ENCODE assay signal across 8 mouse cellular contexts in the genomic region with DNA sequence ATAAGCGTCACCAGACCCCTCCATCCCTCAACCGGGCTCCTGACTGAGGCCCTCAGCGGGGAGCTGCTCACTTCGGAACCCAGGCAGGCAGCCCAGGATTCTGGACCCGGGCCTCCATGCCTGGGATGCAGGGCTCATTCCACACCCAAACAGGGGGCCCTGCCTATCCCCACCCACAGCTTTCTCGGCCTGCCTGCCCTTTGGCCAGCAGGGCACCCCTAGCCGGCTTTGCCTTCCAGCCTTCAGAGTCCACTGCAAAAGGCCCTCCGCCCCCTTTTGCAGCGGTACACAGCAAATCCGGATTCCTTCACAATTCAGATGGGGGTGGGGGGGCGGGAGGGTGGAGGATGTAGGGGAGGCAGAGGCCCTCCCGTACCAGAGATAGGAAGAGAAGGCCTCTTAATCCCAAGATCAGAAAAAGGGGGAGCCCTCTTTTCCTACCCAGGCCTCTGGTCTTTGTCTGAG. TPM values are rescaled to one million over a fixed set of nuclear protein-coding genes. Genes with fewer than 3 reads are reported as not detected.
DNase-seq lines count a peak whose midpoint lies in the region; ATAC-seq and TF ChIP-seq lines count a peak whose summit lies in the region.

No protein-coding gene starts in this region.

- no peak for TF ChIP-seq EP300 in heart, postnatal 0 days (IDR thresholded peaks at IDR 0.05; ENCODE audit: low read depth)
- TF ChIP-seq EP300 in liver, embryonic 14.5 days (IDR thresholded peaks at IDR 0.05; ENCODE audit: low read depth): no peak

- no peak for DNase-seq in lung, postnatal 25 days (ENCODE audit: low spot score)
- peak; percentile 73 for DNase-seq in embryo, embryonic 11 days
- DNase-seq in heart, postnatal 0 days (ENCODE audit: low spot score): no peak
- no peak for DNase-seq in liver, embryonic 14.5 days (ENCODE audit: low read depth in 3 of 3, low spot score in 3 of 3)
- DNase-seq in left cerebral cortex, postnatal 14 days (ENCODE audit: low spot score in 2 of 2): no peak

- ATAC-seq in lung, embryonic 15.5 days (ENCODE audit: borderline replicate concordance, extremely low read depth, low FRiP score, low TSS enrichment): no peak
- ATAC-seq in heart, postnatal 0 days (ENCODE audit: insufficient read depth, low read depth): no peak
- ATAC-seq in liver, embryonic 14.5 days (ENCODE audit: insufficient read depth): no peak
- no peak for ATAC-seq in stomach, embryonic 15.5 days (ENCODE audit: insufficient read depth, low FRiP score, low read depth)
- no peak for ATAC-seq in erythroid progenitor cell, adult 5-6 weeks (replicated peaks; ENCODE audit: low FRiP score, poor library complexity, severe bottlenecking)

- no peaks in the 10 kb centered on the region for H3K36me3 ChIP-seq in lung, embryonic 15.5 days
- no peaks in the 10 kb centered on the region for H3K36me3 ChIP-seq in heart, postnatal 0 days (replicated peaks; ENCODE audit: control insufficient read depth, insufficient read depth, low read length)
- no peaks in the 10 kb centered on the region for H3K36me3 ChIP-seq in liver, embryonic 14.5 days (replicated peaks; ENCODE audit: control insufficient read depth, insufficient read depth, low read depth)
- no peaks in the 10 kb centered on the region for H3K36me3 ChIP-seq in stomach, embryonic 15.5 days

- no peak for TF ChIP-seq CTCF in heart, postnatal 0 days (IDR thresholded peaks at IDR 0.05; ENCODE audit: low read depth)
- no peak for TF ChIP-seq CTCF in liver, embryonic 14.5 days (IDR thresholded peaks at IDR 0.05; ENCODE audit: low read depth)

- no peaks in the 10 kb centered on the region for H3K9me3 ChIP-seq in lung, embryonic 15.5 days
- H3K9me3 ChIP-seq in heart, postnatal 0 days (replicated peaks; ENCODE audit: control insufficient read depth, low read length): no peaks in the 10 kb centered on the region
- H3K9me3 ChIP-seq in liver, embryonic 14.5 days (ENCODE audit: control insufficient read depth, low read length): no peaks in the 10 kb centered on the region
- H3K9me3 ChIP-seq in stomach, embryonic 15.5 days: no peaks in the 10 kb centered on the region

- peak overlapping the region; percentile 99 for H3K27ac ChIP-seq in lung, embryonic 15.5 days
- H3K27ac ChIP-seq in heart, postnatal 0 days (ENCODE audit: low read depth): peak overlapping the region; percentile 78
- H3K27ac ChIP-seq in liver, embryonic 14.5 days: no peak overlapping the region
- H3K27ac ChIP-seq in stomach, embryonic 15.5 days: peak overlapping the region; percentile 99

- peak overlapping the region; percentile 78 for H3K9ac ChIP-seq in lung, embryonic 15.5 days
- H3K9ac ChIP-seq in heart, postnatal 0 days (replicated peaks; ENCODE audit: low read depth, low read length): peak overlapping the region; percentile 58
- no peak overlapping the region for H3K9ac ChIP-seq in liver, embryonic 14.5 days (replicated peaks)
- H3K9ac ChIP-seq in stomach, embryonic 15.5 days: peak overlapping the region; percentile 87

- intact Hi-C loops in left cerebral cortex, postnatal 14 days (cut with DNase I): no loop called here

- no peaks in the 10 kb centered on the region for H3K27me3 ChIP-seq in lung, embryonic 15.5 days
- no peaks in the 10 kb centered on the region for H3K27me3 ChIP-seq in heart, postnatal 0 days (ENCODE audit: control insufficient read depth, insufficient read depth, low read length)
- peaks cover 34% of the 10 kb centered on the region for H3K27me3 ChIP-seq in liver, embryonic 14.5 days (ENCODE audit: control insufficient read depth, insufficient read depth, low read length)
- H3K27me3 ChIP-seq in stomach, embryonic 15.5 days (replicated peaks): no peaks in the 10 kb centered on the region

- peak overlapping the region; percentile 97 for H3K4me2 ChIP-seq in lung, embryonic 15.5 days
- peak overlapping the region; percentile 85 for H3K4me2 ChIP-seq in heart, postnatal 0 days (ENCODE audit: low read depth, low read length)
- peak overlapping the region; percentile 54 for H3K4me2 ChIP-seq in liver, embryonic 14.5 days (ENCODE audit: low read depth)
- H3K4me2 ChIP-seq in stomach, embryonic 15.5 days: peak overlapping the region; percentile 86

- 8% methylated on average over 12 of the region's 12 CpGs for WGBS in lung, embryonic 15.5 days
- 18% methylated on average over 12 of the region's 12 CpGs for WGBS in heart, postnatal 0 days
- 23% methylated on average over 12 of the region's 12 CpGs for WGBS in liver, embryonic 14.5 days (ENCODE audit: insufficient replicate concordance)
- WGBS in stomach, embryonic 15.5 days: 6% methylated on average over 12 of the region's 12 CpGs

- H3K4me1 ChIP-seq in lung, embryonic 15.5 days: peaks cover 56% of the 10 kb centered on the region
- H3K4me1 ChIP-seq in heart, postnatal 0 days (ENCODE audit: control insufficient read depth, insufficient read depth): peaks cover 15% of the 10 kb centered on the region
- H3K4me1 ChIP-seq in liver, embryonic 14.5 days (replicated peaks; ENCODE audit: control insufficient read depth in 2 of 2, insufficient read depth in 2 of 2, low read length in 1 of 2): peaks cover 0 to 15% of the 10 kb centered on the region in 2 experiments; a peak in 2 of 4 replicates
- peaks cover 52% of the 10 kb centered on the region for H3K4me1 ChIP-seq in stomach, embryonic 15.5 days

- H3K4me3 ChIP-seq in lung, embryonic 15.5 days: peak overlapping the region; percentile 70
- peak overlapping the region; percentile 60 for H3K4me3 ChIP-seq in heart, postnatal 0 days (ENCODE audit: low read depth, low read length)
- H3K4me3 ChIP-seq in liver, embryonic 14.5 days (ENCODE audit: insufficient read depth in 1 of 2, low read depth in 2 of 2, low read length in 2 of 2): peak overlapping the region; percentile 49 to 55
- peak overlapping the region; percentile 69 for H3K4me3 ChIP-seq in stomach, embryonic 15.5 days (replicated peaks)

RNA-seq across cellular contexts. Expression of gene Lrp1, which starts 1.0 kb away (rescaled TPM):
- polyA plus RNA-seq in lung, embryonic 15.5 days (2015; fragmentation: Nextera tagmentation; extraction: Ambion mirVana): 72.6 and 73.6 TPM in 2 replicates
- 37.0 and 65.9 TPM in 2 replicates for total RNA-seq in heart, postnatal 0 days (2014; rRNA removed; ENCODE audit: low replicate concordance)
- polyA plus RNA-seq in heart, postnatal 0 days (2015; fragmentation: Nextera tagmentation; extraction: Ambion mirVana): 15.4 and 15.7 TPM in 2 replicates
- 14.1 and 18.2 TPM in 2 replicates for polyA plus RNA-seq in liver, embryonic 14.5 days (2012; rRNA removed)
- polyA plus RNA-seq in liver, embryonic 14.5 days (2014; fragmentation: Nextera tagmentation; extraction: Ambion mirVana): 13.2 and 16.1 TPM in 2 replicates
- polyA plus RNA-seq in stomach, embryonic 15.5 days (2015; fragmentation: Nextera tagmentation; extraction: Ambion mirVana): 77.0 and 87.0 TPM in 2 replicates
- 19.7 and 21.6 TPM in 2 replicates for total RNA-seq in erythroid progenitor cell, adult 5-6 weeks (2015; ENCODE audit: low replicate concordance)
- total RNA-seq in erythroid progenitor cell, adult 5-6 weeks (2017; ENCODE audit: low replicate concordance): 11.5 and 13.1 TPM in 2 replicates
- total RNA-seq in left cerebral cortex, postnatal 14 days (2021): 100 to 1,000 TPM; 285 to 305 TPM

RNA-seq across cellular contexts. Expression of gene Stat6, which starts 22.8 kb away (rescaled TPM):
- 33.1 and 37.6 TPM in 2 replicates for polyA plus RNA-seq in lung, embryonic 15.5 days (2015; fragmentation: Nextera tagmentation; extraction: Ambion mirVana)
- total RNA-seq in heart, postnatal 0 days (2014; rRNA removed; ENCODE audit: low replicate concordance): 38.1 and 42.3 TPM in 2 replicates
- polyA plus RNA-seq in heart, postnatal 0 days (2015; fragmentation: Nextera tagmentation; extraction: Ambion mirVana): 24.0 and 24.6 TPM in 2 replicates
- 10.9 TPM in 2 replicates for polyA plus RNA-seq in liver, embryonic 14.5 days (2012; rRNA removed)
- polyA plus RNA-seq in liver, embryonic 14.5 days (2014; fragmentation: Nextera tagmentation; extraction: Ambion mirVana): 10.2 and 12.4 TPM in 2 replicates
- polyA plus RNA-seq in stomach, embryonic 15.5 days (2015; fragmentation: Nextera tagmentation; extraction: Ambion mirVana): 35.0 and 37.1 TPM in 2 replicates
- total RNA-seq in erythroid progenitor cell, adult 5-6 weeks (2015; ENCODE audit: low replicate concordance): 11.5 and 26.8 TPM in 2 replicates
- total RNA-seq in erythroid progenitor cell, adult 5-6 weeks (2017; ENCODE audit: low replicate concordance): 11.3 and 16.6 TPM in 2 replicates
- total RNA-seq in left cerebral cortex, postnatal 14 days (2021): 1 to 10 TPM; 8.6 to 10.0 TPM

RNA-seq across cellular contexts. Expression of gene Nemp1, which starts 46.7 kb away (rescaled TPM):
- polyA plus RNA-seq in lung, embryonic 15.5 days (2015; fragmentation: Nextera tagmentation; extraction: Ambion mirVana): 11.8 TPM in 2 replicates
- total RNA-seq in heart, postnatal 0 days (2014; rRNA removed; ENCODE audit: low replicate concordance): 10.0 and 16.0 TPM in 2 replicates
- 4.2 and 4.5 TPM in 2 replicates for polyA plus RNA-seq in heart, postnatal 0 days (2015; fragmentation: Nextera tagmentation; extraction: Ambion mirVana)
- 5.0 and 5.5 TPM in 2 replicates for polyA plus RNA-seq in liver, embryonic 14.5 days (2012; rRNA removed)
- polyA plus RNA-seq in liver, embryonic 14.5 days (2014; fragmentation: Nextera tagmentation; extraction: Ambion mirVana): 5.6 and 5.7 TPM in 2 replicates
- polyA plus RNA-seq in stomach, embryonic 15.5 days (2015; fragmentation: Nextera tagmentation; extraction: Ambion mirVana): 7.8 and 8.6 TPM in 2 replicates
- 73.5 and 83.4 TPM in 2 replicates for total RNA-seq in erythroid progenitor cell, adult 5-6 weeks (2015; ENCODE audit: low replicate concordance)
- 69.6 and 83.2 TPM in 2 replicates for total RNA-seq in erythroid progenitor cell, adult 5-6 weeks (2017; ENCODE audit: low replicate concordance)
- total RNA-seq in left cerebral cortex, postnatal 14 days (2021): 1 to 10 TPM; 3.9 to 4.6 TPM

RNA-seq across cellular contexts. Expression of gene Nab2, which starts 48.4 kb away (rescaled TPM):
- 14.2 and 15.4 TPM in 2 replicates for polyA plus RNA-seq in lung, embryonic 15.5 days (2015; fragmentation: Nextera tagmentation; extraction: Ambion mirVana)
- 15.3 and 17.0 TPM in 2 replicates for total RNA-seq in heart, postnatal 0 days (2014; rRNA removed; ENCODE audit: low replicate concordance)
- polyA plus RNA-seq in heart, postnatal 0 days (2015; fragmentation: Nextera tagmentation; extraction: Ambion mirVana): 4.0 and 5.3 TPM in 2 replicates
- polyA plus RNA-seq in liver, embryonic 14.5 days (2012; rRNA removed): 4.0 and 4.1 TPM in 2 replicates
- polyA plus RNA-seq in liver, embryonic 14.5 days (2014; fragmentation: Nextera tagmentation; extraction: Ambion mirVana): 0.88 and 1.1 TPM in 2 replicates
- 10.8 and 13.3 TPM in 2 replicates for polyA plus RNA-seq in stomach, embryonic 15.5 days (2015; fragmentation: Nextera tagmentation; extraction: Ambion mirVana)
- 2.5 TPM in 1 of 2 replicates, not detected in the other for total RNA-seq in erythroid progenitor cell, adult 5-6 weeks (2015; ENCODE audit: low replicate concordance)
- 1.7 and 3.1 TPM in 2 replicates for total RNA-seq in erythroid progenitor cell, adult 5-6 weeks (2017; ENCODE audit: low replicate concordance)
- total RNA-seq in left cerebral cortex, postnatal 14 days (2021): 10 to 100 TPM; 35.2 to 40.7 TPM
